Mouse (Mus musculus) frontal cortex, postnatal 36 days (tissue): ENCODE results near the gene Vmn2r21.
"Not testable (repeated sequence)": the region's sequence is repeated elsewhere in the genome, so short reads cannot be mapped to it uniquely, and the experiment has no call there.

ENCODE experiments used
- DNase-seq, 2 experiments: peaks; one replicate each; pipeline ENCODE4 v3.0.0; 2022; ENCODE audit warnings: low spot score in 2 of 2

Vmn2r21 gene

DNA sequence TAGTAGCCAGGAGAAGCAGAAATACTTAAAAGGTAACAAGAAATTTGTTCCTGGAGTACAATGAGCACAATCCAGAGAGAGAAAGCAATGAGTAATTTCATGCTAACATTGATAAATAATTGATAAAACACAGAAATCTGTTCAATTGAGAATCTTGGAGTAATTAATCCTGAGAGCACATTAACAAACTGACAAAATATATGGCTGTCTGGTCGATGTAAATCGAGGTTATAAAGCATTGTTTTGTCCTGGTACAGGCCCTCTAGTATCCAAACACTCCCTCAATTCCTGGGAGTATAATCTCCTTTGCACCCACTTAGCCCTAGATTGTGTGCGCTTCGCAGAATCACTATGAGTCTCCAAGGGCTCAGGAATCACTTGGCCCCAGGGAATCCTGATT lies at the start of gene Vmn2r21:
Gene Vmn2r21, minus strand, starts transcription at position 101 of the 400 bp plus-strand sequence.
- DNase-seq: not testable (repeated sequence)

DNA sequence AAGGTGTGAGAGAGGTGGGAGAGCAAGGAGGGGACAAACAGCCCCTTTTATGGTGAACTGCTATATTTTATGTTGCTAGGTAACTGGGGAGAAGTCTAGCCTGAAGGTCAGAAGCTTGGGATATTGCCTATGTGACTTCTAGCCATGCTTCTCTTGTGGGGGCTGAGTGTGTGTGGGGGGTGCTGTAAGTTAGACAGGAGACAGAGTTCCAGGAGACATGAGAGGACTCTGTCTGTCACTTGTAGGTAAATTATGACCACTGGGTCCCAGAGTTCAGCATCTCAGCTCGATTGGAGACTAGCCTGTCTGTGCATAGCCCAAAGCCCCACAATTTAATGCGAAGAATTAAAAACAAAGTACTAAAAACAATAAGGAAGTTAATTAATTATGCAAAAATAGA lies 41.5 kb upstream of the Vmn2r21 start:
- not testable (repeated sequence) for DNase-seq

DNA sequence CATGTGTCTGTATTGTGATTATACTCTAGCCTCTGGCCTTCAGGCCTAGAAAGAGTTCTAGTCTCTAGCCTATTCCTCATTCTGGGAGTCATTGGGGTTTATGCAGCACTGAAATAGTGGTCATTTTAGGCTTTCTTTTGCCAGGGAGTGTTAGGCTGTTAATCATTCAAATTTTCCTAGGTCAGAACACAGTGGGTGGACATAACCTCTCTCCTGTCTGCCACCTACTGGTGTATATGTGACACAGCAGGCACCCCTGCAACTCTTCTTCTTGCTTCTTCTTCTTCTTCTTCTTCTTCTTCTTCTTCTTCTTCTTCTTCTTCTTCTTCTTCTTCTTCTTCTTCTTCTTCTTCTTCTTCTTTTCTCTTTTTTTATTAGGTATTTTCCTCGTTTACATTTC lies 6.5 kb upstream of the Vmn2r21 start:
- not testable (repeated sequence) for DNase-seq

DNA sequence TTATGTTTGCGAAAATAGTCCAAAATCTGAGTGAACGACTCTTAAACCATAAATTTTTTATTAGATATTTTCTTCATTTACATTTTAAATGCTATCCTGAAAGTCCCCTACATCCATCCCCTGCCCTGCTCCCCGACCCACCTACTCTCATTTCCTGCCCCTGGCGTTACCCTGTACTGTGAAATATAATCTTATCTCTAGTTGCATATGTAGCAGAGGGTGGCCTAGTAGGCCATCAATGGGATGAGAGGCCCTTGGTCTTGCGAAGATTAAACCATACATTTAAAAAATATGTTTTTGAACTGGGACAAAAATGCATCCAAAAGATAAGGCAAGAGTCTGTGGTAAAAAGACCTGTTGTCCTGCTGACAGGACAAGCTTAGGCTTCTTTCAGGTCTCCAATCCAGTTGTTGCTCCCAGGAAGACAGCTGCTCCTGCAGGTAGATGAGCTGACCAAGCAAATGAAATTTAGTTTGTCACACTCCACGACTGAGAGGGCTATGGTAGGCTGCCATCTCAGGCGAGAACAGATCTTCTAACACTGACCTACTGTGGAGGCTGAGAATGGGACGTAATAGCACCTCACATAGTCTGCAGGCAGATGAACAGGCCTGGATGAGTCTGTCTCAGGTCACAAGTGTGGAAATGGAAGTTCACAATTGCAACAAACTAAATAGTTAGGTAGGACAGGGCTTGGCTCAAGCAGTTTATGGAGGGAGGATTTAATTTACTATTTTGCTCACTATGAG lies 10.8 kb downstream of the Vmn2r21 start:
- not testable (repeated sequence) for DNase-seq

DNA sequence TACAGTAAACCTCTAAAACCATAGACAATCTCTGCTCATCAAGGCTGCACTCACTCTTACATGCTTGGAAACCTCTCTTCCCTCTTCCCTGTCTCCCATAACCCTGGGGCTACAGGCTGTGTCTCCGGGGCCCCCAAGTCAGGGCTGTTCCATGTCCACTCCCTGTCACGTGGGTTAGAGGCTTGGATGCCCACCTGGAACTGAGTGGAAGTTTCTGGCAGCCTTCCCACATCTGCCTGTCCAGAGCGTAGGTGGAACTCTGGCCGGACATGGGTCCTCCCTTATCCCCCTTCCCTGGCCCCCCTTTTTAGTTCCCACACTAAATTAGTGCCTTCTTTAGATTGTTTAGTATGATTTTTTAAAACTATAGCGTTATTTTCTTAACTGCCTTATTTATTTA lies 60.2 kb downstream of the Vmn2r21 start:
- DNase-seq: not testable (repeated sequence)

DNA sequence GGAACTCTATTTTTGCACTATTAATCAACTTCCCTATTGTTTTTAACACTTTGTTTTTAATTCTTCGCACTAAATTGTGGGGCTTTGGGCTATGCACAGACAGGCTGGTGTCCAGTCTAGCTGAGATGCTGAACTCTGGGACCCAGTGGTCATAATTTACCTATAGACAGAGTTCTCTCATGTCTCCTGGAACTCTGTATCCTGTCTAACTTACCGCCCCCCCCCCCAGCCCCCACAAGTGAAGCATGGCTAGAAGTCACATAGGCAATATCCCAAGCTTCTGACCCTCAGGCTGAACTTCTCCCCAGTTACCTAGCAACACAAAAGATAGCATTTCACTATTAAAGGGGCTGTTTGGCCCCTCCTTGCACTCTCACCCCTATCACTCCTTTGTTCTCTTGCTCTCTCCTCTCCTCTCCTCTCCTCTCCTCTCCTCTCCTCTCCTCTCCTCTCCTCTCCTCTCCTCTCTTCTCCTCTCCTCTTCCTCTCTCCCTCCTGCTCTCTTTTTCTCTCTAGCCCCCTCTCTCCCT lies 60.7 kb downstream of the Vmn2r21 start:
- not testable (repeated sequence) for DNase-seq

DNA sequence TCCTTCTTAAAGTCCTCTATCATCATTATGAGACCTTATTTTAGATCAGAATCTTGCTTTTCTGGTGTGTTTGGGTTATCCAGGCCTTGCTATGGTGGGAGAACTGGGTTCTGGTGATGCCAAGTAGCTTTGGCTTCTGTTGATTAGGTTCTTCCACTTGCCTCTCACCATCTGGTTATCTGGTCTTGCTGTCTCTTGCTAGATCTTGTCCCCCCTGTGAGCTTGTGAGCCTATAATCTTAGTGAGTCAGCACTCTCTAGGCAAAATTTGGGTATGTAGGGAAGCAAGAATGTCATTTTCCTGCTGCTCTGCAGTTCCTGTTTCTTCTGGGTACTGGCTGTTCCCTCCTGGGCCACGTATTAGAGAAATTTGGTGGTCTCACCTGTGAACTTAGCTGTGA lies 64.6 kb downstream of the Vmn2r21 start:
- DNase-seq: not testable (repeated sequence)
